Mouse (Mus musculus) right cerebral cortex, postnatal 25 days (tissue): ENCODE measurements around the gene Fsip1.
A peak's percentile ranks its signal among the peaks of the same experiment; 100 is the strongest.
"Not testable (repeated sequence)": the region's sequence is repeated elsewhere in the genome, so short reads cannot be mapped to it uniquely, and the experiment has no call there.

Source experiments
- DNase-seq: peaks from one replicate; pipeline ENCODE4 v3.0.0; 2022

Gene Fsip1

DNA sequence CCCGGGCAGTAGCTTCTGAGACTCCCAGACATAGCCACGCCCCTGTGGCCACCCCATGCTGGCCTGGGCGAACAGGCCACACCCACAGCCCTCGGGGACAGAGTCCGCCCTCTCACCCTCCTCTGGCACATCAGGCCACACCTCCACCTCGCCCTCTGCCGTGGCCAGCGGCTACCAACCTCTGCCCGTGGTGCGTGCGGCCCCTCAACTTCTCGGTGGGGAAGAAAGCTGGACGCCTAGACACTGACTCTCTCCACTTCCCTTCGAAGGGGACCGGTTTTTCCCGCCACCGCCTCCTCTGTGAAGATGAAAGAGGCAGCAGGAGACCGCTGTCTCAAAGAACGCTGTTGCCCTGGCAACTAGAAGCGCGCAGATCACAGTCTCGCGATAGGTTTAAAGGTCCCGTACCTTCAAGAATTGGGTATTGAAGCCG is at the start of gene Fsip1:
Gene Fsip1 (minus strand): TSS at position 346 of the 433 bp plus-strand sequence.
- DNase-seq: peak; percentile 59

DNA sequence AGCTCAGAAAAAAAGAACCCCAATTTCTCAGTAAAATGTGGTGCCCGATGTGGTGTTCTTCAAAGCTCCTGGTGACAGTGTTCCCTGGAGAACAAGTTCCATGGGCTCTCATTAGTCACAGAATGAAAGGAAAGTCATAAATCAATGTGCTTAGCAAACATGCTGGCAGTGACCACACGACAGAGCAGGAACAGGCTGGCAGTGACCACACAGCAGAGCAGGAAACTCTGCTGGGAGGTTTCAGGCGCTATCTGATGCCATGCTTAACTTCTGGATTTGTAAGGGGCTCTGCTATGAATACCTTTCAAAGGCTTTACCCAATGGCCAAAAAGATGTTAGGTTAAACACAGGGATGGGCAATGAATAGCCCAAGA is 49.7 kb upstream of the Fsip1 start:
- no peak for DNase-seq

DNA sequence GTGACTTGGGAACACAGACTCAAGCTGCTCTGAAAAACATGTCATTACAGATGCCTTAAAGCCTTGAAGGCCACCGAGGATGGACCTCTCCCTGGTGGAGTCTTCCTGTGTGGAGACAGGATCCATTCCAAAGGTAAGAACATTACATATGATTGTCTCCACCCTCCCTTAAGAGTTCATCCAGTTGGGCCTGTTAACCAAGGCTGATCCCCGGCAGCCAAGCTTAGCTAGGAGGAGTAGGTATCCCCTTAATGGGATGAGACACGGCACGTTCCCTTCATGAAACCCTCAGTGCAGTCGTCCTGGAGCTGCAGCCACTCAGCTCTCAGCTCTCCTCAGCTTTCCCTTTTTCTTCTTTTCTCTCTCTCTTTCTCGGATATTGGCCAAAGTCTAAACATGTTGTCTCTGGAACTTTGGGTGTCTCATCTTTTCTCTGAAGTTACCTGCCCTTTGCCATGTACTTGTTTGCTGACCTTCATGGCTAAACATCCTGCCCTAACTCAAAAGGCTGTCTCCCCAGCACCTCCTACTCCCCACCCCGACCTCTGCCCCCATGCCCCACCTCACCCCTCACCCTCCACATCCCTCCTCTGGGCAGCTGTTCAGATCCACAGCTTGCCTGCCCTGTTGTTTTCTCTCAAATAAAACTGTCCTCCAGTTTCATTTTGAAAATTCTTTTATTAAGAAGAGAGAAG is 49.2 kb upstream of the Fsip1 start:
- no peak for DNase-seq

DNA sequence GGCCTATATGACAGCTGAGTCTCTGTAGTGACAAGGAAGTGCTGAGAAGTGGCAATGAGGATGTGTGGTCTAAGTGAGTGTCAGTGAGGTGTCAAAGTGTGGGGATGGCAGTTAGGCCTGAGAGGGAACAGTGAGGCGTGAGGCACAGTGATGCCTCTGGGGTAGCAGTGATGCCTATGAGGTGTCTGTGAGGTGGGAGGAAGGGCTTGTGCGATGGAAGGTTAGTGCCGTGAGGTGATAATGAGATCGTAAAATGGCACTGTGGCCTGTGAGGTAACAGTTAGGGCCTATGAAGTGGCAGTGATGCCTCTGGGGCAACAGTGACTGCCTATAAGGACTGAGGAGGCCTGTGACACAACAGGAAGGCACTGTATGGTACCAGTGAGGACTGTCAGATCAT is 46.7 kb upstream of the Fsip1 start:
- no peak for DNase-seq

DNA sequence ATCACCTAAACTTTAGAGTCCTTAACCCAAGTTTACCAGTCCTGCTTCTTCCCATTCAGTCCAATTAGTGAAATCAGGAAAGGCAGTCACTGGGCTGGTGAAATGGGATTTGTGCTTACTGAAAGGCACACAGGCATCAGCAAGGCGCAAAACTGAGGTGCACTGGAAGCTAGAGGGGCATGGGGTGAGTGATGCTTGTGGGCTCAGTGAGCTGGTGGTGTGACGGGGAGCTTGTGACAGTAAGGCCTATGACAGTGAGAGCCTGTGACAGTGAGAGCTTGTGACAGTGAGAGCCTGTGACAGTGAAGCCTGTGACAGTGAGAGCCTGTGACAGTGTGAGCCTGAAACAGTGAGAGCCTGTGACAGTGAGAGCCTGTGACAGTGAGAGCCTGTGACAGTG is 44.9 kb upstream of the Fsip1 start:
- no peak for DNase-seq

DNA sequence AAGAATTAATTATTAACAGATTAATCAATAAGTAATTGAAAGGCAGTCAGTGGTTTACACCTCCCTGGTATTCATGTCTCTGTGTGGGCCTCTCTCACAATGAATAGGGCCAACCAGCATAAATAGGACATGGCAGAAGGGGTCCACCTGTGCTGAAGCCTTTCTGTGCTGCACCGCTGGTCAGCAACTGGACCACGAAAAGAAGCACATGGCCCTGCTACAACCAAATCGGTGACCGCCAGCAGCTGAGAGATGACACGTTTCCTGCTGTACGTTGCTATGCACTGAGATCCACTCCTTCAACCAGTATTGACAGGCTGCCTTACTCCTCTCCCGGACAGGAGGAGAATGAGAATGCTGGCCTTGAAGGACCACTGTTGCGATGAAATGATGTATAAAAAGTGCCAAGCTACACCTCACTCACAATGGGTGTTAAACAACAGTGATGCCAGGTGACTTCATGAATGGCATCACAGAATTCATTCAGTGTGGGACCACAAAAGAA is 44.3 kb upstream of the Fsip1 start:
- DNase-seq: no peak

DNA sequence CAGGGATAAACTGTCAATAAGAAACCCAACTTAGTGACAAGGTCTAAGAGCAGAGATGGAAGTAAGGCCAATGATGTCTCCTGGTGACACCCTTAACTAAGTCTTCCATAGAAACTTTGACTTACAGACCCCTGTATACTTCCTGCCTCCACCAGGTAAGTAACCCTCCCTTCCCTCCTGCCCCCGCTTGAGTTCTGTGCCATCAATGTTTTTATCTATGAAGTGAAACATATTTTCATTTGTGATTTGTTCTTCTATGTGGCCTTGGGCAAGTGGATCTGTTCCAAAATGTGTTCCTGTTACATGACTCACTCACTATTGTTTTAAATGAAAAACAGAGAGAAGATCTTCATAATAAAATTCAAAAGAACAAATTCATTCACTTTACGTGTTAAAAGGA is 43.2 kb upstream of the Fsip1 start:
- DNase-seq: no peak

DNA sequence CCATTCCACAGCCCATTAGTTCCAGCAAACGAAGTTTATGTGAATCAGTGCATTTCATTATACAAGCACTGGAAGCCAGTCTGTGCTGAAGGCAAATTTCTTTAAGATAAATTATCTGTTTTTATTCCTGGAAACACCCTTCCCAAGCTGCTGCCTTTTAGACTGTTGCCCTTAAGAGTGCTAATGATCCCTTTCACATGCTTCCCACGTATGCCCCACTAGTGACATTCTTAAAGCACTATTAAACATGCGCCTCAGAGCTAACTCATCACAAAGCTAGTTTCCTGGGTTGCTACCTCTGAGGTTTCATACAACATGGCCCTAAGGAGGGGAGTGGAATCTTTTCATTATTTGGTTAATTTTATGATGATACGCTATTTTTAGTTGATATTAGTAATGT is 41.8 kb upstream of the Fsip1 start:
- DNase-seq: no peak

DNA sequence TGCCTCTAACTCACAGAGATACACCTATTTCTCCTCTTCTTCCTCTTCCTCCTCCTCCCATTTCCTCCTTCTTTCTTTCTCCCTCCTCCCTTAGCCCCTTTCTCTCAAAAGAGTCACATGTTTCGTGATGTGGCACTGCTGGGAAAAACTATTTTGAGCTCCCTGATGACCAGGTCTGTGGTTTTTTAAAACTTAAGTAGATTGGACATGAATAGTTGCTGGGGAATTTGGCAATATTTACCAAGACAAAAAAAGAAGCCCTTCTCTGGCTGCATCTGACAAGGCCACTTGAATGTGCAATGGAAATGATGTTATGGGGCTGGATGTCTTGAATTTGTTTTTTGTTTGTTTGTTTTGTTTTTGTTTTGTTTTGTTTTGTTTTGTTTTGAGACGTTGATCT is 41.2 kb upstream of the Fsip1 start:
- DNase-seq: no peak

GRCm38 (mm10) chr2:118295505-118295904 is 38.7 kb upstream of the Fsip1 start:
- DNase-seq: no peak

GRCm38 (mm10) chr2:118293583-118293982 is 36.8 kb upstream of the Fsip1 start:
- DNase-seq: no peak

GRCm38 (mm10) chr2:118289066-118289460 is 32.3 kb upstream of the Fsip1 start:
- DNase-seq: not testable (repeated sequence)

DNA sequence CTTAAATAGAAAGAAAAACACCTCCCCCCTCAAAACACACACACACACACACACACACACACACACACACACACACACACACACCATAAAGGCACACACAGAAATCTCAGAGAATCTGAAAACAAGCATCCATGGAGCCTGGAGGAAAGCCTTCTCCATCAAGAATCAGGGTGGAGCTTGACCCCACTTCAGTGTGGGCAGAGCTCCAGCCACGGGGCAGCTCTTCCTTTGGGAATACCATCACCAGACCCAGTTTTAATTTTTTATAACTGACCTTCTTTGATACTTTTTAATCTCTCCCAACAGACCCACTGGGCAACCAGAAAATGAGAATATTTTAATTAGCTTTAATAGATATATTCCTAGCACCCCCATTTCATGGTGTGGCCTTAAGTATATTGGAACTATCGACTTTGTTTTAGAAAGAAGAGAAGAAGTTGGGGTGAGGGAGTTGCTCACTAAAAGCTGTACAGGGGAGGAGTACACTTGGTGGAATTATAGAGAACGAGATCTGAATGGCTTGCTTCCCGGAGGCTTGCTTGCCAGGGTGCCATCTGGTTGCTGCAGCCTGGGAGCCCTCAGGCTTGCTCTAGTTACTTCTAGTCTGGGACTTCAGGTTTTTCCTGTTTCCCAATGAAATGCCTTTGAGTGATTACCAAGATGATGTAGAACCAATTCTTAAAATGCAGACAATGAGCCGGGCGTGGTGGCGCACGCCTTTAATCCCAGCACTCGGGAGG is 31.7 kb upstream of the Fsip1 start:
- DNase-seq: no peak

DNA sequence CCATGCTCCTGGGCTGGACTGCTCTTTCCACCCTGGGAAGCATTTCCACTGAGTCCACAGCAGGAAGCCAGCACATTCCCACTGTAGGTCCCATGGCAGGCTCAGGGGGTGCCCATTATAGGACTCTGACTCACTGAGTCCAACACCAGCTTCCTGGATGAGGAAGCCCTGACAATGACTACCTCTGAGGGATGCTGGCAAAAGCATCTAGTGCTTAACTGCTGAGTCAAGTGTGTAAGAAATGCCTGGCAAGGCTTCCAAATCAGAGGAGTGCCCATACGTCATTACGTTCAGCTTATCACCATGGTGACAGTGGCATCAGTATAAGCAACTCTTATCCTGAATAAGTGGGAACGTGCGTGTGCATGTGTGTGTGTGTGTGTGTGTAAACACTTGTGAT is 30.9 kb upstream of the Fsip1 start:
- no peak for DNase-seq

DNA sequence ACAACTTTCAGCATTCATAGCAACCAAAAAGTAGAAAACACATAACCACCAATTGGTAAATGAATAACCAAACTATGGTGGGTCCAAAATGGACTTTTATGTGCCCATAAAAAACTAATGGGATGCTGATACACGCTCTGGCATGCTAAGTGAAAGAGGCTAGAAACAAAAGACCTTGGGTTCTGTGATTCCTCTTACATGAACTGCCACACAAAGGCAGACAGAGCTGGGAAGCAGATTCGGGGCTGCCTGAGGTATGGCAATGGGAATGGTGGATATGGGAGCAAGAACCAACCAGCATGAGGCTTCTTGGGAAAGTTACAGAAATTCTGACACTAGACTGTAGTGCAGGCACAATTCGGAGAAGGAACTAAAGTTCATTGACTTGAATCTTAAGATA is 25.7 kb upstream of the Fsip1 start:
- DNase-seq: no peak

DNA sequence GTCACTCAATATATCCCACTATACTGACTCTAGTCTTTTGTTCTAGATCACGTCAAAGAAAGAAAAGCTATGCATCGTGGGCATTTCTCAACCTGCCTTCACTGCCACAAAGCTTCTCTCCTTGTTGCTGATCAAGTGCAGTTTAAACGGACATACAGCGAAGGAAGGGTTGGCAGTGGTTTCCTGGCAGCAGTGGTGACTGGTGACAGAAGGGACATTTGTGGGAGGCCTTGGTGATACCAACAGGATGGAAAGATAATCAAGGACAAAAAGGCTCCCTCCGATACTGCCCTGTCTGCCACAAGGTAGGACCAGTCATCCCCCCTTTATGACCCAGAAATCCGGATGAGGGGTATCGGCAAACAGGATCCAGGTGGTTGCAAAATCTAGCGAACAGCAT is 21.5 kb upstream of the Fsip1 start:
- DNase-seq: no peak

GRCm38 (mm10) chr2:118271606-118272005 is 14.8 kb upstream of the Fsip1 start:
- DNase-seq: no peak

GRCm38 (mm10) chr2:118270213-118270612 is 13.4 kb upstream of the Fsip1 start:
- DNase-seq: peak; percentile 32

DNA sequence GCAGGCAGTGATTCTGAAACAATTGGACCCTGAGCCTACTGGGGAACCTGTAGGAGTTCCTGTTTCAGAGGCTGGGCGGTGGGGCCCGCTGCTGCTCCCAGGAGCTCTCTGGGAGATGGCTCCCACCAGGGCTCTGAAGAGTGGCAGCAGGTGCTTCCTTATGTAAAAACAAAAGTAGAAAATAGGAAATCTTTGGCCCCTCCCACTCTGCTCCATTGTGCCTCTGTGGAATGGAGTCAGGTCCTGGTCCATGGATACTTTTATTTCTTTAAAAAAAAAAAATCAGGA is 7.1 kb upstream of the Fsip1 start:
- DNase-seq: no peak

DNA sequence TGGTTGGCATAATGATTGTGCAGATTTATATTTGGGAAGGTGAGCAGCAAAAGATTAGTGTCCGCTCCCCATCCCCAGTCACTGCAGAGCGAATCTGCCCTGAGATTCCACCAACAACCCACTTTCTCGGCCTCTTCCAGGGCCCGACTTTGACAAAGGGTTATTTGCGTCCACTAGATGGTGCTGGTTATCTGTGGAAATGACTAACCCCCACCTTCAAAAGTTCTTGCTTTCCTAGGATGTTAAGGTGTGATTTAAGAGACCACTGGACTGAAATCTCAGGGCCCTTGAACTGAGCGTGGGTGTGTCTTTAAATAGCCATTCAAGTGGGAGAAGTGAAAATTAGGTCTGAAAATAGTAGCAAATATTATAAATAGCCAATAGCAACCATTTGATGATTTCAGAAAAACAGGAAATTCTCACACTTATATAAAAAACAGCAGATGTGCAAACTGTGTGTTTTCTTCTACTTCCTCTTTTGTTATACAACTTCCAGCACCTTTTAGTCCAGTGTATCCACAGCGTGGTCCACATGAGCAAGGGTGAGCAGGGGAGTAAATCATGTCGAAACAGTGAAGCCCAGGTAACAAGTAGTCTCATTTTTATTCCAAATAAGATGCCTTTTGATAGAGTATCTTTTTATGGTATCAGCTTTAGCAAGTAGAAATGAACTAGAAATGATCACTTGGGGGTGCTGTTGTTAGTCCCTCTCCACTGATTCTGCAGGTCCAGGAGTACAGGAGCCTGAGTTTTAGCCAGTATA is 6.6 kb upstream of the Fsip1 start:
- DNase-seq: peak; percentile 57

- peak; percentile 58 for DNase-seq
Observed at GRCm38 (mm10) chr2:118262673-118263072, 5.9 kb upstream of the Fsip1 start.

DNA sequence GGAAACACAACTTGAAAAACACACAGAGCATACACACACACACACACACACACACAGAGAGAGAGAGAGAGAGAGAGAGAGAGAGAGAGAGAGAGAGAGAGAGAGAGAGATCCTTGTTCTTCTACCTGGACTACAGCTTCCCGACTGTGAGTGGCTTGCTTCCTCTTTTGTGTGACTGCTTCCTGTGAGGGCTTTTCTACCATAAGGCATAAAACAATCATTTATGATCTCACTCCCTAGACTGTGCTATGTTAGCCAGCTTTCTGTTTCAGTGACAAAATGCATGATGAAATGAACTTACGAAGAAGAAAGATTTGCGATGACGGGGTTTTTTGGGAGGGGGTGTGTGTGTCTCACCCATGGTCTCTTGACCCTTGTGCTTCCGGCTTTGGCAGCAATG is 3.0 kb upstream of the Fsip1 start:
- no peak for DNase-seq

- DNase-seq: no peak
Observed at GRCm38 (mm10) chr2:118257094-118257493, 328 bp upstream of the Fsip1 start.

GRCm38 (mm10) chr2:118254516-118254915 is 2.2 kb downstream of the Fsip1 start:
- DNase-seq: no peak
